Mouse (Mus musculus) subcutaneous adipose tissue, adult 2 months (tissue): ENCODE measurements around the gene Dnaja1. TPM values are rescaled to one million over a fixed set of nuclear protein-coding genes. Genes with fewer than 3 reads are reported as not detected.

Experiments used
- polyA plus RNA-seq: library from polyadenylated mRNA; depleted of rRNA; stranded (reverse); fragments of >200 nt; gene quantifications from 2 replicates; pipeline ENCODE4 v1.2.3, GENCODE M21; 2012; ENCODE audit warnings: low replicate concordance; rRNA removed

The Dnaja1 gene
- polyA plus RNA-seq = 12.3 and 17.9 TPM in 2 replicates

GRCm38 (mm10) chr4:40722011-40722666 lies at the start of gene Dnaja1:
Dnaja1 (plus strand) TSS chr4:40722150.

GRCm38 (mm10) chr4:40702797-40703709 lies 18.9 kb upstream of the Dnaja1 start, which contains the start of gene Aptx:
Aptx (minus strand) TSS chr4:40703194.

GRCm38 (mm10) chr4:40757780-40758420 lies 36.0 kb downstream of the Dnaja1 start, which contains the start of gene Smu1:
Smu1 (minus strand) TSS chr4:40757923.

Other genes starting within 250 kb of the Dnaja1 start
- 0.13 TPM in 1 of 2 replicates, not detected in the other for gene Tmem215, start 250.0 kb upstream of the Dnaja1 start, polyA plus RNA-seq
- 10.0 and 12.6 TPM in 2 replicates for gene Aptx, start 19.0 kb upstream of the Dnaja1 start, polyA plus RNA-seq
- 25.8 and 34.6 TPM in 2 replicates for gene Smu1, start 35.8 kb downstream of the Dnaja1 start, polyA plus RNA-seq
- 38.2 and 58.4 TPM in 2 replicates for gene B4galt1, start 131.9 kb downstream of the Dnaja1 start, polyA plus RNA-seq
- 0.53 and 1.0 TPM in 2 replicates for gene Spink4, start 197.9 kb downstream of the Dnaja1 start, polyA plus RNA-seq
- gene Bag1, start 226.1 kb downstream of the Dnaja1 start, polyA plus RNA-seq = 85.0 and 117 TPM in 2 replicates
- 19.0 and 27.1 TPM in 2 replicates for gene Chmp5, start 226.3 kb downstream of the Dnaja1 start, polyA plus RNA-seq
- 28.7 and 45.9 TPM in 2 replicates for gene Nfx1, start 248.8 kb downstream of the Dnaja1 start, polyA plus RNA-seq